Mouse (Mus musculus): ENCODE data around the gene U2af2. TPM values are rescaled to one million over a fixed set of nuclear protein-coding genes. Genes with fewer than 3 reads are reported as not detected.

U2af2 gene
- polyA plus RNA-seq, 1 experiment from 2014 or later: 105 TPM

DNA sequence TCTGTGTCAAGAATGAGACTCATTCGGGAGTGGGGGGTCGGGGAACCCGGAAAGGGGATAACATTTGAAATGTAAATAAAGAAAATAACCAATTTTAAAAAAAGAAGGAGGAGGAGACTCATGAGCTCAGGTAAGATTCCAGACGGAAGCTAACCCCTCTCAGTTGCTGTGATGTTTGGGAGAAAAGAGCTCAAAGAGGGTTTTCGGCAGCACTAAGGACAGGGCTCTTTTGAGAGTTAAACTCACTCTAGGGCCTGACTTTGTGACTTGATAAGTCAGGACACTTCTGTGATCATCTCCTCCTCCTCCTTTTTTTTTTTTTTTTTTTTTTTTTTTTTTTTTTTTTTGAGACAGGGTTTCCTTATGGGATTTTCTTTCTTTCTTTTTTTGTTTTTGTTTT, 23.0 kb upstream of the U2af2 start:
- Histone ChIP-seq H3K36me3 (peaks cover 32% of the 10 kb centered on the region), H3K4me1 (replicated peaks) (peaks cover 22% of the 10 kb centered on the region), H3K27ac (replicated peaks) (peak overlapping the region; percentile 97; the same call in 1 of the 2 replicates), H3K4me2 (peak overlapping the region; percentile 59), H3K9me3 (0 out of 2 replicates have a peak, but pooled peaks cover 3% of the 10 kb centered on the region), H3K4me3 (peak overlapping the region; percentile 63), H3K9ac (peak overlapping the region; percentile 83), H3K27me3 (no peaks in the 10 kb centered on the region)
- 39% methylated on average over 5 of the region's 5 CpGs for WGBS
- no peak for ATAC-seq (ENCODE audit: low read depth)

DNA sequence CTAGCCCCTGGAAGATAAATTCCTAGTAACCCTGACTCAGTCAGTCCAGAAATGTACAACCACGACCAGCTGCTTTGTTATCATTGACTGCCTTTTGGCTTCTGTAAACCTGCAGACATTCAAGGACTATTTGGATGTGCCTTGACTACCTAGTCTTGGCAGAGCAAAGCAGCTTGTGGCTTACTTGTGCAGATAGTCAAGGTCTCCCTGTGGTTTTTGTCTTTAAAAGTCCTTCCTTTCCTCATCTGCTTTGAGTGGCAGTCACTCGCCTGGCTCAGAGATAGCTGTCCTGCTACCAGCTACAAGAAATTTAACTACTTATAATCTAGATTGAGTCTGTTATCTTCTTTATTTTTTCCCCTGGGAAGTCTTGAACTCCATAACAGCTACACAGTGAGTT, 17.0 kb upstream of the U2af2 start:
- no peaks in the 10 kb centered on the region for H3K9me3 ChIP-seq
- no peak for ATAC-seq (ENCODE audit: low read depth)
- H3K36me3 ChIP-seq: peaks cover 10% of the 10 kb centered on the region; the same call in 1 of the 2 replicates
- no peak overlapping the region for H3K4me3 ChIP-seq
- H3K27me3 ChIP-seq: no peaks in the 10 kb centered on the region
- no peak overlapping the region for H3K9ac ChIP-seq
- no peak overlapping the region for H3K4me2 ChIP-seq
- WGBS: 85% methylated on average over 2 of the region's 2 CpGs
- H3K4me1 ChIP-seq (replicated peaks): peaks cover under 1% of the 10 kb centered on the region; the same call in 1 of the 2 replicates
- no peak overlapping the region for H3K27ac ChIP-seq (replicated peaks)

- Histone ChIP-seq H3K4me3 (no peak overlapping the region), H3K36me3 (peaks cover 9% of the 10 kb centered on the region; the same call in 1 of the 2 replicates), H3K27ac (replicated peaks) (no peak overlapping the region), H3K9ac (0 out of 2 replicates have a peak overlapping the region, but pooled peaks have one; percentile 8), H3K27me3 (no peaks in the 10 kb centered on the region), H3K4me1 (replicated peaks) (peaks cover 8% of the 10 kb centered on the region), H3K4me2 (no peak overlapping the region), H3K9me3 (no peaks in the 10 kb centered on the region)
- no peak for ATAC-seq (ENCODE audit: low read depth)
- WGBS: 75% methylated on average over 2 of the region's 2 CpGs
Measured at GRCm38 (mm10) chr7:5046112-5046511, 15.8 kb upstream of the U2af2 start.

DNA sequence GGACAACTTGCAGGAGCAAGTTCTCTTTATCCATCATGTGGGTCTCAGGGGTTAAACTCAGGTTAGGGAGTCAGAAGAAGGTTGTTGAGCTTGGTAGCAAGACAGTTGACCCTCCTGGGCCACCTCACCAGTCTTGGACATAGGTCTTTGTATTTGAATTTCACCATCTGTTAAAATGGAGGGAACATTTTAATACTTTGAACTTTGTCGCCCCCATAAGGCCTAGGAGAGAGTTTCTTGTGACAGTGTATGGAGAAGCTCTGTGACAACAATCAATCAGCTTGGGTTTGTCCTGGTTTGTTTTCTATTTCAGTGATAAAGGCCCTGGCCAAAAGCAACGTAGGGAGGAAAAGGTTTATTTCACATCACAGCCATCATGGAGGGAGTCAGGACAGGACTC, 14.6 kb upstream of the U2af2 start:
- H3K9me3 ChIP-seq: no peaks in the 10 kb centered on the region
- H3K36me3 ChIP-seq: peaks cover 4% of the 10 kb centered on the region; the same call in 1 of the 2 replicates
- H3K4me3 ChIP-seq: no peak overlapping the region
- H3K4me1 ChIP-seq (replicated peaks): peaks cover 14% of the 10 kb centered on the region
- ATAC-seq (ENCODE audit: low read depth): no peak
- H3K4me2 ChIP-seq: no peak overlapping the region
- H3K9ac ChIP-seq: no peak overlapping the region
- WGBS: 44% methylated on average over 2 of the region's 2 CpGs
- no peaks in the 10 kb centered on the region for H3K27me3 ChIP-seq
- H3K27ac ChIP-seq (replicated peaks): no peak overlapping the region

GRCm38 (mm10) chr7:5051193-5052192, 10.4 kb upstream of the U2af2 start, which contains the start of gene Zfp580:
Gene Zfp580 (plus strand): TSS chr7:5051538.
- Histone ChIP-seq H3K4me3 (peak within 1 kb of the TSS; percentile 63), H3K9ac (peak within 1 kb of the TSS; percentile 86), H3K27me3 (peaks cover 41% of the 10 kb centered on the region), H3K4me2 (peak within 1 kb of the TSS; percentile 85), H3K36me3 (peaks cover 4% of the 10 kb centered on the region; the same call in 1 of the 2 replicates), H3K27ac (replicated peaks) (peak within 1 kb of the TSS; percentile 91), H3K9me3 (no peaks in the 10 kb centered on the region), H3K4me1 (replicated peaks) (peaks cover 49% of the 10 kb centered on the region)
- under 1% methylated on average over 65 of the region's 65 CpGs for WGBS
- peak; percentile 79 for ATAC-seq (ENCODE audit: low read depth)

DNA sequence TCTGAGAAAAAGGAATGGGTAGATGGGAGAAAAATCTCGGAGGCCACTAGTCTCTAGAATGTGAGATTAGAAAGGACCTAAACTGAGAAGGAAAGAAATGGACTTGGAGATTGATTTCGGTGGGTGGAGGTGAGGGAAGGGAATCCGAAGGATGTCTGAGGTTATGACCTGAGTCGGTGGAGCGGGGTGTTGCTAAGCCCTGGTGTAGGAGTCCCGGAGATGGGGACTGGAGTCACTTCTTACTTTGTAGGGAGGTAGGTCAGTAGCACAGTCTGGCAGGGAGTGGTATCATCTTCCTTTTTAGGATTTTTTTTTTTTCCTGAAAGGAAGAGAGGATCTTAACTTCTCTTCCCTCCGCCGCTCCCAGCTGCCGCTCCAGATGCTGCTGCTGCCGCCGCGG, 9.5 kb upstream of the U2af2 start:
- Histone ChIP-seq H3K9me3 (no peaks in the 10 kb centered on the region), H3K4me1 (replicated peaks) (peaks cover 58% of the 10 kb centered on the region), H3K27ac (replicated peaks) (0 out of 2 replicates have a peak overlapping the region, but pooled peaks have one; percentile 23), H3K4me3 (peak overlapping the region; percentile 63), H3K36me3 (peaks cover 4% of the 10 kb centered on the region; the same call in 1 of the 2 replicates), H3K9ac (peak overlapping the region; percentile 86), H3K4me2 (peak overlapping the region; percentile 85), H3K27me3 (peaks cover 49% of the 10 kb centered on the region)
- WGBS: 4% methylated on average over 11 of the region's 12 CpGs
- ATAC-seq (ENCODE audit: low read depth): no peak

GRCm38 (mm10) chr7:5052931-5053343, 9.0 kb upstream of the U2af2 start:
- peaks cover 63% of the 10 kb centered on the region for H3K4me1 ChIP-seq (replicated peaks)
- 0 out of 2 replicates have a peak overlapping the region, but pooled peaks have one; percentile 23 for H3K27ac ChIP-seq (replicated peaks)
- no peaks in the 10 kb centered on the region for H3K9me3 ChIP-seq
- WGBS: 2% methylated on average over 45 of the region's 45 CpGs
- H3K27me3 ChIP-seq: peaks cover 54% of the 10 kb centered on the region
- H3K36me3 ChIP-seq: peaks cover 4% of the 10 kb centered on the region; the same call in 1 of the 2 replicates
- ATAC-seq (ENCODE audit: low read depth): no peak
- H3K4me2 ChIP-seq: peak overlapping the region; percentile 85
- H3K4me3 ChIP-seq: peak overlapping the region; percentile 63
- H3K9ac ChIP-seq: peak overlapping the region; percentile 86

GRCm38 (mm10) chr7:5053456-5054179, 8.3 kb upstream of the U2af2 start:
- peak overlapping the region; percentile 85 for H3K4me2 ChIP-seq
- no peak for ATAC-seq (ENCODE audit: low read depth)
- WGBS: 7% methylated on average over 32 of the region's 32 CpGs
- no peaks in the 10 kb centered on the region for H3K9me3 ChIP-seq
- peaks cover 61% of the 10 kb centered on the region for H3K27me3 ChIP-seq
- peak overlapping the region; percentile 63 for H3K4me3 ChIP-seq
- H3K27ac ChIP-seq (replicated peaks): no peak overlapping the region
- H3K9ac ChIP-seq: peak overlapping the region; percentile 86
- peaks cover 70% of the 10 kb centered on the region for H3K4me1 ChIP-seq (replicated peaks)
- peaks cover 3% of the 10 kb centered on the region; the same call in 1 of the 2 replicates for H3K36me3 ChIP-seq

DNA sequence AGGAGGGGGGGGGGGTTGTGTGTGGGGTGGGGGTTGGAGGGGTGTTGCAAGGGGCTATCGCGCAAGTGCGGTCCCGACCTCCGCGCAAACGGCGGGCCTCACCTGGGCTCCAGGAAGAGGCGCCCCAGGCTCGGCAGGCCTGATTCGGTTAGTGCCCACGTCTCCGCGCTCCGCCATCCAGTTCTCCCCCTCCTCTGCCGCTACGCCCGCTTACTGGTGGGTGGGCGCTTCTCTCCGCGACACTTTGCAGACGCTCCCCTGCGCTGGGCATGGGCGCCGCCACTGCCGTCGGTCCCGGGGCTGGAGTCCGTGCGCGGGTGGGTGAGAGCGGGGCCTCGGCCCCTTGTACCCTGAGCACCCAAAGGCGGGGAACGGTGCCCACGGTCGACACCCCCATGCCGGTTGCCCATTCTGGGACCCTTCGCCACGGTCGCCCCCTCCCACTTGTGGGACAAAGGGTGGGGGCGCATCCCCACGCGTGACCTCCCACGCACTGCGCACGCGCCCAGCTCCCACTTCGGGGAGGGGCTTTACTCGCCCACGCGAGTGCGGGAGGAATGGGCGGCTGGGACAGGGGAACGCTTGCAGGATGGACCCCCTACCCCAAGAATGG, 5.2 kb upstream of the U2af2 start:
- peaks cover 83% of the 10 kb centered on the region for H3K4me1 ChIP-seq (replicated peaks)
- 2% methylated on average over 55 of the region's 55 CpGs for WGBS
- peaks cover 63% of the 10 kb centered on the region for H3K27me3 ChIP-seq
- peak overlapping the region; percentile 55 for H3K4me2 ChIP-seq
- H3K4me3 ChIP-seq: peak overlapping the region; percentile 56
- no peaks in the 10 kb centered on the region for H3K9me3 ChIP-seq
- peak overlapping the region; percentile 84 for H3K9ac ChIP-seq
- ATAC-seq (ENCODE audit: low read depth): peak; percentile 1; the same call in 1 of the 2 replicates
- H3K36me3 ChIP-seq: no peaks in the 10 kb centered on the region
- H3K27ac ChIP-seq (replicated peaks): peak overlapping the region; percentile 65

DNA sequence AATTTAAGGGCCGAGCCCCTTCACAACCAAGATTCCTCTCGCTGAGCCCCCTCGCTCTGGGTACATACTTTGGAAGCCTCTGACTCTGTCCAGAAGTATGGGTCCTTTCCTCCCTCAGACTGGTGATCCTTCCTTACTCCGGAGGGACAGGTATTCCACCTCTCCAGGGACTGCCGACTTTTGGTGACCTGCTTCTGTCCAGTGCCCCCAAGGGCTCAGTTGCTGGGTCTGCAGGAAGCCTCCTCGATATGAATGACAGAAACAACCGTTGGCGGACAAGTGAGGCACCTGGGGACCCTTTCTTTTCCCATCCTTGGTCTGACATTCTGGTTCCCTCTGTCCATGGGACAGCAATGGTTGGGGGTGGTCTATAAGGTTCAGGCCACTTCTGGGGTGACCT, 4.6 kb upstream of the U2af2 start:
- peaks cover 76% of the 10 kb centered on the region for H3K4me1 ChIP-seq (replicated peaks)

DNA sequence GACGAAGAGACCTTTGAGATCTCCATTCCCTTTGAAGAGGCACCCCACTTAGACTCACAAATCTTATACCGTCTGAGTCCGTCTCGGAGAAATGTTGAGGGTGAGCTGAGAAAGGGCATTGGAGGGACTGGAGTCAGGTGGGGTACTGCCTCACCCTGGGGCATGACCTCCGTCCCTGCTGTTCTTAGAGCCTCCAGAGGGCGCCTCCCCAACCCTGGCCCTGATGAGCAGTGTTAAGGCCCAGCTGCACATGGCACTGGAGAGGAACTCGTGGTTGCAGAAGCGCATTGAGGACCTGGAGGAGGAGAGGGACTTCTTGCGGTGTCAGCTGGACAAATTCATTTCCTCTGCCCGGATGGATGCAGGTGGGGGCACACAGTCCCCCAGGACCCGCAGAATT, 4.1 kb upstream of the U2af2 start:
- WGBS: 26% methylated on average over 11 of the region's 11 CpGs
- no peak for ATAC-seq (ENCODE audit: low read depth)
- H3K27me3 ChIP-seq: peaks cover 59% of the 10 kb centered on the region
- peak overlapping the region; percentile 84 for H3K9ac ChIP-seq
- peak overlapping the region; percentile 55 for H3K4me2 ChIP-seq
- H3K36me3 ChIP-seq: no peaks in the 10 kb centered on the region
- H3K4me1 ChIP-seq (replicated peaks): peaks cover 72% of the 10 kb centered on the region
- no peaks in the 10 kb centered on the region for H3K9me3 ChIP-seq
- no peak overlapping the region for H3K27ac ChIP-seq (replicated peaks)
- H3K4me3 ChIP-seq: peak overlapping the region; percentile 56

More for the DNA sequence above, 4.6 kb upstream of the U2af2 start:
- peak overlapping the region; percentile 56 for H3K4me3 ChIP-seq
- no peak for ATAC-seq (ENCODE audit: low read depth)
- WGBS: 30% methylated on average over 8 of the region's 8 CpGs
- no peaks in the 10 kb centered on the region for H3K9me3 ChIP-seq
- H3K36me3 ChIP-seq: no peaks in the 10 kb centered on the region
- peak overlapping the region; percentile 84 for H3K9ac ChIP-seq
- peaks cover 63% of the 10 kb centered on the region for H3K27me3 ChIP-seq
- peak overlapping the region; percentile 55 for H3K4me2 ChIP-seq
- H3K27ac ChIP-seq (replicated peaks): peak overlapping the region; percentile 65; the same call in 1 of the 2 replicates

Data from neural tube, embryonic 13.5 days (tissue).